Mouse (Mus musculus): Measurements from ENCODE around the gene Gnaq.

Gene Gnaq

DNA sequence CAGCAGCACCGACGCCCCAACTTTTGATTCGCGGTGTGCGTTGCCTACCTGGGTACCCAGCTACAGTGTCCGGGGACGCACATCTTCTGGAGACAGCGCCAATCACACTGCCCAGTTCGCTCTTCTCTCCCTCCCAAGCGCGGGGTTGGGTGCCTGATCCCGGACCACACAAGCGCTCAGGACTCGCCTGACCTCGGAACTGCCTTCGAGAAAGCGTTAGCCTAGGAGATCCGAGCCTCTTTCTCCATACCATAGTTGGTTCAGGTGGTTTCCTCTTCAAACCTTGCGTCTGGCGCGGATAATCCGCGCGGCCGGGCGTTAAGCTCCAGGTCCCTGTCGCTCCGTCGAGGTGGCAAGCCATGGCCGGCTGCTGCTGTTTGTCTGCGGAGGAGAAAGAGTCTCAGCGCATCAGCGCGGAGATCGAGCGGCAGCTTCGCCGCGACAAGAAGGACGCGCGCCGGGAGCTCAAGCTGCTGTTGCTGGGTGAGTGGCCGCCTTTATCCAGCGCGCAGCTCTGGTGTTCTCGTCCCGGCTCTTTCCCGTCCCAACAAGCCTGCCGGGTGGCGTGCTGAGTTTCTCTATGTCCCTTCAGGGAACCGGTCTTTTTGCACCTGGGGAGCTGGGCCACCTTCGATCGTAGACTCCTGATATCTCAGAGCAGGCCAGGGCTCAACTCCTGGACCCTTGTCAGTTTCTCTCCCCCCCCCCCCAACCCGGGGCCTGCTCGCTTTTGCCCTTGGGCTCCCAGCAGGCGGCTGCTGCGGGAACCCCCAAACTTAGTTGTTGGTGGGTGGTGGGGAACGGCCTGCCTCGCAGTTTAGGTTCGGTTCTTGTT is 303.9 kb downstream of the Gnaq start:
- DNase-seq (ENCODE audit: low spot score in 2 of 2): no peak
